Mouse (Mus musculus) forebrain, embryonic 13.5 days (tissue): Measurements from ENCODE around the gene Gcnt2. TPM values are rescaled to one million over a fixed set of nuclear protein-coding genes. Genes with fewer than 3 reads are reported as not detected.

Experiments used
- ATAC-seq: fragments of 200-750 bp; cut with Nextera tagmentation; 2 replicates; pipeline ENCODE4 v1.8.0; 2017
- H3K27ac ChIP-seq: fragments of 300-500 bp; sonication (generic); 2 replicates; pipeline ENCODE4 v1.5.1; 2015; ENCODE audit warnings: inconsistent platforms, mild to moderate bottlenecking, moderate library complexity
- H3K27me3 ChIP-seq: fragments of 300-500 bp; sonication (generic); 2 replicates; pipeline ENCODE4 v1.6.1; 2015; ENCODE audit warnings: mild to moderate bottlenecking, inconsistent platforms
- H3K36me3 ChIP-seq: fragments of 300-500 bp; sonication (generic); 2 replicates; pipeline ENCODE4 v1.6.1; 2015; ENCODE audit warnings: mild to moderate bottlenecking, inconsistent platforms; ENCODE audit not compliant: poor library complexity, severe bottlenecking
- H3K4me1 ChIP-seq: fragments of 300-500 bp; sonication (generic); 2 replicates; pipeline ENCODE4 v1.6.1; 2015; ENCODE audit warnings: inconsistent platforms
- H3K4me2 ChIP-seq: fragments of 300-500 bp; sonication (generic); 2 replicates; pipeline ENCODE4 v1.6.1; 2015; ENCODE audit warnings: inconsistent platforms, mild to moderate bottlenecking, moderate library complexity
- H3K4me3 ChIP-seq: fragments of 300-500 bp; sonication (generic); 2 replicates; pipeline ENCODE4 v1.5.1; 2015; ENCODE audit warnings: mild to moderate bottlenecking, inconsistent platforms
- H3K9ac ChIP-seq: fragments of 300-500 bp; sonication (generic); 2 replicates; pipeline ENCODE4 v1.6.1; 2015; ENCODE audit warnings: mild to moderate bottlenecking, inconsistent platforms
- H3K9me3 ChIP-seq: fragments of 300-500 bp; sonication (generic); replicated peaks from 2 replicates; pipeline ENCODE4 v1.6.1; 2016; ENCODE audit warnings: inconsistent platforms
- WGBS: fragments of 180-500 bp; shearing (Covaris S2); methylation state at CpG from one replicate; pipeline ENCODE4 v1.1.7; 2015; 5-methylcytosine and 5-hydroxymethylcytosine counted together
- polyA plus RNA-seq: library from polyadenylated mRNA; unstranded; fragments of >200 nt; fragmentation: Nextera tagmentation; extraction: Ambion mirVana; gene quantifications from 2 replicates; pipeline ENCODE4 v1.2.1, GENCODE M21; 2015

Gene Gcnt2
- polyA plus RNA-seq, 1 experiment from 2014 or later = 2.8 TPM

GRCm38 (mm10) chr13:40851961-40852360 lies 7.6 kb upstream of the Gcnt2 start:
- WGBS = 77% methylated on average over 13 of the region's 13 CpGs
- Histone ChIP-seq H3K4me3 (no peak overlapping the region), H3K27me3 (peaks cover 1% of the 10 kb centered on the region; the same call in 1 of the 2 replicates)

GRCm38 (mm10) chr13:40852791-40853190 lies 6.8 kb upstream of the Gcnt2 start:
- Histone ChIP-seq H3K27ac (no peak overlapping the region), H3K36me3 (no peaks in the 10 kb centered on the region), H3K4me1 (peaks cover 7% of the 10 kb centered on the region; the same call in 1 of the 2 replicates), H3K9me3 (no peaks in the 10 kb centered on the region), H3K4me2 (no peak overlapping the region), H3K9ac (no peak overlapping the region), H3K4me3 (no peak overlapping the region), H3K27me3 (no peaks in the 10 kb centered on the region)
- 93% methylated on average over 5 of the region's 5 CpGs for WGBS
- ATAC-seq = no peak

More at GRCm38 (mm10) chr13:40851961-40852360, 7.6 kb upstream of the Gcnt2 start:
- no peak for ATAC-seq
- H3K9ac ChIP-seq = no peak overlapping the region
- no peaks in the 10 kb centered on the region for H3K9me3 ChIP-seq
- H3K4me1 ChIP-seq = peaks cover 7% of the 10 kb centered on the region; the same call in 1 of the 2 replicates
- H3K4me2 ChIP-seq = no peak overlapping the region
- no peak overlapping the region for H3K27ac ChIP-seq
- no peaks in the 10 kb centered on the region for H3K36me3 ChIP-seq

- H3K4me2 ChIP-seq = peak overlapping the region; percentile 60; the same call in 1 of the 2 replicates
- no peaks in the 10 kb centered on the region for H3K9me3 ChIP-seq
- ATAC-seq = no peak
- H3K4me3 ChIP-seq = no peak overlapping the region
- H3K4me1 ChIP-seq = peaks cover 7% of the 10 kb centered on the region; the same call in 1 of the 2 replicates
- WGBS = 89% methylated on average over 4 of the region's 4 CpGs
- H3K36me3 ChIP-seq = no peaks in the 10 kb centered on the region
- no peak overlapping the region for H3K27ac ChIP-seq
- no peak overlapping the region for H3K9ac ChIP-seq
- H3K27me3 ChIP-seq = no peaks in the 10 kb centered on the region
Observed at GRCm38 (mm10) chr13:40853842-40854241, 5.7 kb upstream of the Gcnt2 start.

GRCm38 (mm10) chr13:40854451-40855058 lies 5.0 kb upstream of the Gcnt2 start:
- H3K9ac ChIP-seq = peak overlapping the region; percentile 37; the same call in 1 of the 2 replicates
- H3K4me3 ChIP-seq = peak overlapping the region; percentile 33
- no peaks in the 10 kb centered on the region for H3K36me3 ChIP-seq
- H3K27me3 ChIP-seq = no peaks in the 10 kb centered on the region
- peak; percentile 69; the same call in 1 of the 2 replicates for ATAC-seq
- H3K9me3 ChIP-seq = no peaks in the 10 kb centered on the region
- peak overlapping the region; percentile 60 for H3K4me2 ChIP-seq
- peaks cover 7% of the 10 kb centered on the region; the same call in 1 of the 2 replicates for H3K4me1 ChIP-seq
- 1% methylated on average over 13 of the region's 13 CpGs for WGBS
- H3K27ac ChIP-seq = no peak overlapping the region

- Histone ChIP-seq H3K4me3 (no peak overlapping the region), H3K27ac (no peak overlapping the region), H3K4me1 (peaks cover 13% of the 10 kb centered on the region; the same call in 1 of the 2 replicates), H3K36me3 (no peaks in the 10 kb centered on the region), H3K9ac (no peak overlapping the region), H3K27me3 (no peaks in the 10 kb centered on the region), H3K9me3 (no peaks in the 10 kb centered on the region), H3K4me2 (no peak overlapping the region)
- WGBS = 79% methylated on average over 6 of the region's 6 CpGs
- ATAC-seq = no peak
Observed at GRCm38 (mm10) chr13:40855266-40855665, 4.3 kb upstream of the Gcnt2 start.

GRCm38 (mm10) chr13:40856786-40857185 lies 2.8 kb upstream of the Gcnt2 start:
- Histone ChIP-seq H3K4me3 (no peak overlapping the region), H3K27me3 (no peaks in the 10 kb centered on the region)
- WGBS = 86% methylated on average over 8 of the region's 8 CpGs

GRCm38 (mm10) chr13:40857281-40857818 lies 2.2 kb upstream of the Gcnt2 start:
- Histone ChIP-seq H3K27ac (no peak overlapping the region), H3K4me2 (no peak overlapping the region), H3K27me3 (no peaks in the 10 kb centered on the region), H3K9me3 (no peaks in the 10 kb centered on the region), H3K4me1 (peaks cover 13% of the 10 kb centered on the region; the same call in 1 of the 2 replicates), H3K36me3 (no peaks in the 10 kb centered on the region), H3K9ac (no peak overlapping the region), H3K4me3 (no peak overlapping the region)
- 81% methylated on average over 13 of the region's 13 CpGs for WGBS
- ATAC-seq = no peak

More at GRCm38 (mm10) chr13:40856786-40857185, 2.8 kb upstream of the Gcnt2 start:
- peaks cover 13% of the 10 kb centered on the region; the same call in 1 of the 2 replicates for H3K4me1 ChIP-seq
- no peaks in the 10 kb centered on the region for H3K9me3 ChIP-seq
- H3K27ac ChIP-seq = no peak overlapping the region
- H3K36me3 ChIP-seq = no peaks in the 10 kb centered on the region
- no peak overlapping the region for H3K9ac ChIP-seq
- no peak for ATAC-seq
- no peak overlapping the region for H3K4me2 ChIP-seq

- H3K4me2 ChIP-seq = no peak overlapping the region
- H3K9me3 ChIP-seq = no peaks in the 10 kb centered on the region
- H3K4me3 ChIP-seq = no peak overlapping the region
- H3K36me3 ChIP-seq = no peaks in the 10 kb centered on the region
- no peak for ATAC-seq
- H3K27me3 ChIP-seq = no peaks in the 10 kb centered on the region; the same call in 1 of the 2 replicates
- H3K9ac ChIP-seq = no peak overlapping the region
- H3K4me1 ChIP-seq = peaks cover 11% of the 10 kb centered on the region; the same call in 1 of the 2 replicates
- WGBS = 86% methylated on average over 8 of the region's 8 CpGs
- H3K27ac ChIP-seq = no peak overlapping the region
Observed at GRCm38 (mm10) chr13:40859225-40859624, 329 bp upstream of the Gcnt2 start.

GRCm38 (mm10) chr13:40863006-40863405 lies 3.5 kb downstream of the Gcnt2 start:
- Histone ChIP-seq H3K9me3 (no peaks in the 10 kb centered on the region), H3K36me3 (no peaks in the 10 kb centered on the region), H3K4me1 (peaks cover 6% of the 10 kb centered on the region; the same call in 1 of the 2 replicates), H3K9ac (no peak overlapping the region), H3K4me2 (no peak overlapping the region), H3K27ac (no peak overlapping the region), H3K27me3 (no peaks in the 10 kb centered on the region; the same call in 1 of the 2 replicates), H3K4me3 (no peak overlapping the region)
- ATAC-seq = no peak
- WGBS = 93% methylated on average over 9 of the region's 9 CpGs

- H3K36me3 ChIP-seq = no peaks in the 10 kb centered on the region
- H3K4me3 ChIP-seq = no peak overlapping the region
- H3K27ac ChIP-seq = no peak overlapping the region
- H3K4me2 ChIP-seq = no peak overlapping the region
- H3K4me1 ChIP-seq = no peaks in the 10 kb centered on the region
- no peaks in the 10 kb centered on the region for H3K9me3 ChIP-seq
- WGBS = 39% methylated on average over 16 of the region's 16 CpGs
- no peak for ATAC-seq
- H3K9ac ChIP-seq = no peak overlapping the region
- no peaks in the 10 kb centered on the region; the same call in 1 of the 2 replicates for H3K27me3 ChIP-seq
Observed at GRCm38 (mm10) chr13:40868844-40869587, 9.5 kb downstream of the Gcnt2 start.

GRCm38 (mm10) chr13:40874021-40874420 lies 14.5 kb downstream of the Gcnt2 start:
- no peak overlapping the region for H3K27ac ChIP-seq
- no peak overlapping the region for H3K4me3 ChIP-seq
- H3K4me1 ChIP-seq = no peaks in the 10 kb centered on the region
- WGBS = 89% methylated on average over 5 of the region's 5 CpGs
- no peak overlapping the region for H3K4me2 ChIP-seq
- ATAC-seq = no peak
- no peak overlapping the region for H3K9ac ChIP-seq
- H3K27me3 ChIP-seq = no peaks in the 10 kb centered on the region
- no peaks in the 10 kb centered on the region for H3K9me3 ChIP-seq
- H3K36me3 ChIP-seq = no peaks in the 10 kb centered on the region

- no peaks in the 10 kb centered on the region for H3K27me3 ChIP-seq
- H3K9ac ChIP-seq = no peak overlapping the region
- H3K27ac ChIP-seq = no peak overlapping the region
- 89% methylated on average over 5 of the region's 5 CpGs for WGBS
- H3K9me3 ChIP-seq = no peaks in the 10 kb centered on the region
- H3K4me1 ChIP-seq = no peaks in the 10 kb centered on the region
- no peak overlapping the region for H3K4me2 ChIP-seq
- ATAC-seq = no peak
- H3K4me3 ChIP-seq = no peak overlapping the region
- no peaks in the 10 kb centered on the region for H3K36me3 ChIP-seq
Observed at GRCm38 (mm10) chr13:40875415-40875814, 15.9 kb downstream of the Gcnt2 start.
